18 mouse cellular contexts compared by ENCODE assay signal in genomic region chr10:112360704-112361103, GRCm38 (mm10).
DNase-seq lines count a peak whose midpoint lies in the region; ATAC-seq lines count a peak whose summit lies in the region.
"Had no signal": no experiment of that assay in that cellular context is flagged by ENCODE, and none has a peak within 500 bp of the region (broad histone marks: within the 10 kb centered on the region; RNA-seq: fewer than 3 reads in every experiment).

No protein-coding gene starts in this region.

- H3K9ac ChIP-seq in forebrain, embryonic 13.5 days = no peak overlapping the region
- no peak overlapping the region for H3K9ac ChIP-seq in forebrain, embryonic 11.5 days (ENCODE audit: low read length)
- H3K9ac ChIP-seq in hindbrain, embryonic 16.5 days (ENCODE audit: low read depth, low read length) = no peak overlapping the region

- no peaks in the 10 kb centered on the region for H3K36me3 ChIP-seq in forebrain, embryonic 13.5 days (ENCODE audit: poor library complexity, severe bottlenecking)
- H3K36me3 ChIP-seq in forebrain, embryonic 11.5 days (ENCODE audit: control insufficient read depth, insufficient read depth, low read length) = no peaks in the 10 kb centered on the region
- H3K36me3 ChIP-seq in hindbrain, embryonic 16.5 days (ENCODE audit: control insufficient read depth, insufficient read depth, low read length) = no peaks in the 10 kb centered on the region
- no peaks in the 10 kb centered on the region for H3K36me3 ChIP-seq in hindbrain, embryonic 10.5 days
- H3K36me3 ChIP-seq: heart, embryonic 10.5 days had no signal

- H3K4me1 ChIP-seq in forebrain, embryonic 13.5 days = peaks cover 8% of the 10 kb centered on the region; the same call in 1 of the 2 replicates
- no peaks in the 10 kb centered on the region; the same call in 1 of the 2 replicates for H3K4me1 ChIP-seq in forebrain, embryonic 11.5 days (replicated peaks; ENCODE audit: control insufficient read depth, insufficient read depth, low read length)
- H3K4me1 ChIP-seq in hindbrain, embryonic 16.5 days (ENCODE audit: control insufficient read depth, insufficient read depth, low read depth, low read length) = no peaks in the 10 kb centered on the region
- H3K4me1 ChIP-seq in hindbrain, embryonic 10.5 days (replicated peaks) = no peaks in the 10 kb centered on the region
- H3K4me1 ChIP-seq: heart, embryonic 10.5 days had no signal

- H3K27me3 ChIP-seq in forebrain, embryonic 13.5 days = no peaks in the 10 kb centered on the region
- no peaks in the 10 kb centered on the region for H3K27me3 ChIP-seq in forebrain, embryonic 11.5 days (ENCODE audit: control insufficient read depth, insufficient read depth, low read length)
- H3K27me3 ChIP-seq in hindbrain, embryonic 16.5 days (replicated peaks; ENCODE audit: control insufficient read depth, insufficient read depth, low read length) = no peaks in the 10 kb centered on the region
- H3K27me3 ChIP-seq in hindbrain, embryonic 10.5 days (ENCODE audit: insufficient read depth, poor library complexity, severe bottlenecking) = no peaks in the 10 kb centered on the region

- no peaks in the 10 kb centered on the region for H3K9me3 ChIP-seq in forebrain, embryonic 13.5 days (replicated peaks)
- no peaks in the 10 kb centered on the region for H3K9me3 ChIP-seq in forebrain, embryonic 11.5 days (ENCODE audit: control insufficient read depth, low read length)
- no peaks in the 10 kb centered on the region for H3K9me3 ChIP-seq in hindbrain, embryonic 16.5 days (ENCODE audit: control insufficient read depth, low read length)
- no peaks in the 10 kb centered on the region for H3K9me3 ChIP-seq in hindbrain, embryonic 10.5 days
- H3K9me3 ChIP-seq: heart, embryonic 10.5 days had no signal

- ATAC-seq in forebrain, embryonic 13.5 days = 0 out of 2 replicates have a peak, but pooled peaks have one; percentile 55
- ATAC-seq in forebrain, embryonic 11.5 days (replicated peaks; ENCODE audit: low FRiP score) = no peak
- peak; percentile 48; the same call in 1 of the 2 replicates for ATAC-seq in hindbrain, embryonic 16.5 days

- no peak overlapping the region for H3K27ac ChIP-seq in forebrain, embryonic 13.5 days
- no peak overlapping the region for H3K27ac ChIP-seq in forebrain, embryonic 11.5 days (ENCODE audit: low read depth, low read length)
- no peak overlapping the region for H3K27ac ChIP-seq in hindbrain, embryonic 16.5 days (ENCODE audit: low read depth, low read length)
- H3K27ac ChIP-seq in hindbrain, embryonic 10.5 days = no peak overlapping the region
- H3K27ac ChIP-seq: heart, embryonic 10.5 days had no signal

- WGBS in forebrain, embryonic 13.5 days = 60% methylated on average over 5 of the region's 5 CpGs
- WGBS in forebrain, embryonic 11.5 days = 80% methylated on average over 5 of the region's 5 CpGs
- 72% methylated on average over 5 of the region's 5 CpGs for WGBS in hindbrain, embryonic 16.5 days
- WGBS in hindbrain, embryonic 10.5 days = 78% methylated on average over 5 of the region's 5 CpGs

- DNase-seq in forebrain, embryonic 11.5 days (ENCODE audit: low spot score) = no peak
- DNase-seq in hindbrain, embryonic 10.5 days (ENCODE audit: low spot score) = no peak
- DNase-seq in retina, adult 2 months (ENCODE audit: low read depth, low spot score) = peak; percentile 4
- no peak for DNase-seq in retina, embryonic 14.5 days (ENCODE audit: low spot score)
- DNase-seq in retina, postnatal 7 days (ENCODE audit: low read depth, low spot score) = peak; percentile 6
- no peak for DNase-seq in heart, adult 8-10 months (ENCODE audit: low spot score)
- DNase-seq: adrenal gland, postnatal 14 days; cerebellum, adult 11-12 months; cerebellum, postnatal 14 days; heart, postnatal 4 days; kidney, adult 8-10 months; kidney, postnatal 10 days; lung, postnatal 4 days; thymus, adult 2 months; thymus, postnatal 4 days had no signal

- no peak overlapping the region for H3K4me2 ChIP-seq in forebrain, embryonic 13.5 days
- H3K4me2 ChIP-seq in forebrain, embryonic 11.5 days (ENCODE audit: low read depth, low read length, severe bottlenecking) = no peak overlapping the region
- no peak overlapping the region for H3K4me2 ChIP-seq in hindbrain, embryonic 16.5 days (ENCODE audit: low read length)

- H3K4me3 ChIP-seq in forebrain, embryonic 13.5 days = no peak overlapping the region
- H3K4me3 ChIP-seq in forebrain, embryonic 11.5 days (ENCODE audit: low read depth, low read length) = no peak overlapping the region
- no peak overlapping the region for H3K4me3 ChIP-seq in hindbrain, embryonic 16.5 days (ENCODE audit: low read length)
- H3K4me3 ChIP-seq in hindbrain, embryonic 10.5 days = no peak overlapping the region
- H3K4me3 ChIP-seq: heart, embryonic 10.5 days had no signal

Comparison
In these comparisons a context has a peak if more than half of its experiments do, and no peak if none do; other contexts are left out.
1. DNase-seq: peak in retina, adult 2 months (single experiment) and retina, postnatal 7 days (single experiment); none in forebrain, embryonic 11.5 days (single experiment), hindbrain, embryonic 10.5 days (single experiment), retina, embryonic 14.5 days (single experiment) and heart, adult 8-10 months (single experiment).